Mouse (Mus musculus): ENCODE data around the gene Il13. TPM values are rescaled to one million over a fixed set of nuclear protein-coding genes. Genes with fewer than 3 reads are reported as not detected.

Gene Il13
- total and polyA plus RNA-seq, 3 experiments = 2.8 to 4.8 (median 3.6) TPM

DNA sequence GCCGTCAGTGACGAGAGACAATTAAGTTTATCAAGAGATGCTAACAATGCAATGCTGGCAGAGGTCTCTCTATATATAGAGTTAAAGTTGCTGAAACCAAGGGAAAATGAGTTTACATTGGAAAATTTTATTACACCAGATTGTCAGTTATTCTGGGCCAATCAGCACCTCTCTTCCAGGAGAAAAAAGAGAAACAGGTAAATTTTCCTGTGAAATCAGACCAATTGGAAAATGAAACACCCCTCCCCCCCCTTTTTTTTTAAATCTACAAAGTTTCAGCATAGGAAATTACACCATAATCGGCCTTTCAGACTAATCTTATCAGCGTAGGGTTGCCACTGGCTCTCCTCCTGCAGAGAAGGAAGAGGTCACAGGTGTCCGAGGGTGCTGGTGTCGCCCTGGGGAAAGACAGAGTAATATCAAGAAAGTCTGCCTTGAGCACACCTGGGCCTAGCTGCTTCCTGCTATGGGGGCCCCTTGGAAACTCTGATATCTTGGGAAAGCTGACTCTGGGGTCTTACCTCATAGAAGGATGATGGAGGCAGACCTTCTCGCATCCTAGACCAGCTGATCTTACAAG, 15.8 kb downstream of the Il13 start, which contains the start of gene Il4:
Gene Il4 (minus strand): TSS at position 51 of the 580 bp plus-strand sequence.
- H3K4me1 ChIP-seq (ENCODE audit: control insufficient read depth in 1 of 2, insufficient read depth in 2 of 2) = peaks cover 39 to 65% of the 10 kb centered on the region in 2 experiments
- H3K27ac ChIP-seq (ENCODE audit: insufficient read depth, low read depth) = peak within 1 kb of the TSS; percentile 86
- H3K4me2 ChIP-seq (ENCODE audit: insufficient read depth, low read depth, poor library complexity, severe bottlenecking) = peak within 1 kb of the TSS; percentile 79

DNA sequence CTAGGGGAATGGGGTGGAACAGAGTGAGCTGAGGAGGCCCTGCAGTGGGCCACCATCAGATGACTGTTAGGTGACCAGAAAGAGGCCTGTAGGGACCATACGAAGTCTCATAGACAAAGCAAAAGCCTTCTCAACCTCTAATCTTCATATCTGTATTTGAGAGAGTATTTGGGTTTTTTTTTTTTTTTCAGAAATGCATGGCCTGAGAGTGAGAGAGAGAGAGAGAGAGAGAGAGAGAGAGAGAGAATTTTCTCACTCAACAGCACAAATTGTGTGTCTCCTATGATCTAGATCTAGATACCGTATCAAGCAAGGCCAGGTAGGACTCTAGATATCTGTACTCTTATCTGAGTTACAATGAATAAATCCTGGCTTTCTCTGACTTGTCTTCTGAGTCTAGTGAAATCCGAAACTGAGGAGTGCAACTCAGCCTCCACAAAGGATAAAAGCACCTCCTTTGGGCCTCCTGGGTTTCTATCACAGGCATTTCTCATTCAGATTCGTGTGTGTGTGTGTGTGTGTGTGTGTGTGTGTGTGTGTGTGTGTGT, 16.9 kb downstream of the Il13 start:
- H3K79me2 ChIP-seq (replicated peaks; ENCODE audit: control insufficient read depth, extremely low read depth, insufficient read depth, poor library complexity, severe bottlenecking) = peaks cover 25% of the 10 kb centered on the region
- DNase-seq (ENCODE audit: extremely low read depth) = no peak
- H3K4me1 ChIP-seq (ENCODE audit: control insufficient read depth in 1 of 2, insufficient read depth in 2 of 2) = peaks cover 39 to 64% of the 10 kb centered on the region in 2 experiments
- in situ Hi-C loops (cut with MboI; ENCODE audit: low pct_ligation_motif_present, low pct_unique_long_range_greater_than_20kb, low sequenced_read_pairs) = no loop called here
- H3K27me3 ChIP-seq (replicated peaks) = no peaks in the 10 kb centered on the region
- peak overlapping the region; percentile 86 for H3K27ac ChIP-seq (ENCODE audit: insufficient read depth, low read depth)
- peak overlapping the region; percentile 6 to 64 (median 33) for H3K4me3 ChIP-seq (replicated peaks in 1 of 3; ENCODE audit: low read depth in 2 of 3, low read length in 2 of 3, poor library complexity in 1 of 3)
- dilution Hi-C loops (cut with MboI; ENCODE audit: extremely low pct_ligation_motif_present, extremely low pct_unique_long_range_greater_than_20kb, low sequenced_read_pairs) = no loop called here
- H3K9me3 ChIP-seq (replicated peaks; ENCODE audit: low read length) = peaks cover 9% of the 10 kb centered on the region
- H3K36me3 ChIP-seq (replicated peaks in 1 of 2; ENCODE audit: control insufficient read depth in 1 of 2, insufficient read depth in 1 of 2, low read length in 1 of 2) = peaks cover 10 to 24% of the 10 kb centered on the region in 2 experiments
- H3K9ac ChIP-seq (ENCODE audit: insufficient read depth, low read depth) = peak overlapping the region; percentile 14
- 0 out of 2 replicates have a peak, but pooled peaks have one; percentile 3 for TF ChIP-seq ELF1 (IDR thresholded peaks at IDR 0.05; ENCODE audit: low read depth, low read length)
- TF ChIP-seq MAX (IDR thresholded peaks at IDR 0.05; ENCODE audit: low read length) = no peak
- TF ChIP-seq ZNF384 (IDR thresholded peaks at IDR 0.05; ENCODE audit: low read depth, low read length) = peak; percentile 62; the same call in 1 of the 2 replicates
- TF ChIP-seq CHD2 (IDR thresholded peaks at IDR 0.05; ENCODE audit: low read length) = 0 out of 2 replicates have a peak, but pooled peaks have one; percentile 36
- peak overlapping the region; percentile 79 for H3K4me2 ChIP-seq (ENCODE audit: insufficient read depth, low read depth, poor library complexity, severe bottlenecking)

More for the DNA sequence above, 15.8 kb downstream of the Il13 start, which contains the start of gene Il4:
- Histone ChIP-seq H3K9me3 (replicated peaks; ENCODE audit: low read length) (peaks cover 4% of the 10 kb centered on the region), H3K9ac (ENCODE audit: insufficient read depth, low read depth) (peak within 1 kb of the TSS; percentile 14), H3K79me2 (replicated peaks; ENCODE audit: control insufficient read depth, extremely low read depth, insufficient read depth, poor library complexity, severe bottlenecking) (peaks cover 25% of the 10 kb centered on the region), H3K27me3 (replicated peaks) (no peaks in the 10 kb centered on the region), H3K36me3 (replicated peaks in 1 of 2; ENCODE audit: control insufficient read depth in 1 of 2, insufficient read depth in 1 of 2, low read length in 1 of 2) (peaks cover under 1 to 18% of the 10 kb centered on the region in 2 experiments), H3K4me3 (replicated peaks in 1 of 3; ENCODE audit: low read depth in 2 of 3, low read length in 2 of 3, poor library complexity in 1 of 3) (peak within 1 kb of the TSS; percentile 17 to 64 (median 33))
- in situ Hi-C loops (cut with MboI; ENCODE audit: low pct_ligation_motif_present, low pct_unique_long_range_greater_than_20kb, low sequenced_read_pairs) = no loop called here
- DNase-seq (ENCODE audit: extremely low read depth) = peak; percentile 74
- dilution Hi-C loops (cut with MboI; ENCODE audit: extremely low pct_ligation_motif_present, extremely low pct_unique_long_range_greater_than_20kb, low sequenced_read_pairs) = no loop called here
- no peak for TF ChIP-seq E2F4 (IDR thresholded peaks at IDR 0.05; ENCODE audit: insufficient replicate concordance, low read depth, low read length)
- TF ChIP-seq NRF1 (IDR thresholded peaks at IDR 0.05; ENCODE audit: low read depth, low read length) = no peak; the same call in 1 of the 2 replicates
- no peak for TF ChIP-seq USF1 (IDR thresholded peaks at IDR 0.05; ENCODE audit: low read depth, low read length)
- peak; percentile 87 for TF ChIP-seq MAZ (IDR thresholded peaks at IDR 0.05; ENCODE audit: low read depth, low read length)
- peak; percentile 96 for TF ChIP-seq ETS1 (conservative IDR thresholded peaks at IDR 0.05; ENCODE audit: low read depth, low read length)
- peak; percentile 87 for TF ChIP-seq BHLHE40 (IDR thresholded peaks at IDR 0.05; ENCODE audit: low read depth, low read length)
- TF ChIP-seq MAFK (IDR thresholded peaks at IDR 0.05; ENCODE audit: insufficient replicate concordance, low read length) = peak; percentile 59; the same call in 1 of the 2 replicates
- TF ChIP-seq RAD21 (IDR thresholded peaks at IDR 0.05; ENCODE audit: low read depth, low read length) = no peak; the same call in none of the 2 replicates
- peak; percentile 87 for TF ChIP-seq CHD2 (IDR thresholded peaks at IDR 0.05; ENCODE audit: low read length)
- TF ChIP-seq ZKSCAN1 (IDR thresholded peaks at IDR 0.05; ENCODE audit: borderline replicate concordance, low read depth, low read length) = no peak
- TF ChIP-seq CHD1 (IDR thresholded peaks at IDR 0.05; ENCODE audit: low read depth, low read length) = 0 out of 2 replicates have a peak, but pooled peaks have one; percentile 68
- peak; percentile 48; the same call in 1 of the 2 replicates for TF ChIP-seq SIN3A (IDR thresholded peaks at IDR 0.05; ENCODE audit: low read length)
- no peak for TF ChIP-seq TBP (conservative IDR thresholded peaks at IDR 0.05; ENCODE audit: low read depth, low read length)
- TF ChIP-seq USF2 (conservative IDR thresholded peaks at IDR 0.05; ENCODE audit: low read depth, low read length) = no peak
- peak; percentile 100 for TF ChIP-seq TCF12 (IDR thresholded peaks at IDR 0.05; ENCODE audit: low read depth, low read length)
- TF ChIP-seq MAX (IDR thresholded peaks at IDR 0.05; ENCODE audit: low read length) = no peak
- no peak for TF ChIP-seq UBTF (IDR thresholded peaks at IDR 0.05; ENCODE audit: low read depth, low read length)
- no peak for TF ChIP-seq POLR2A (IDR thresholded peaks at IDR 0.05; ENCODE audit: low read depth, low read length)
- TF ChIP-seq IRF4 (IDR thresholded peaks at IDR 0.05; ENCODE audit: low read depth, low read length) = peak; percentile 97
- TF ChIP-seq SMC3 (IDR thresholded peaks at IDR 0.05; ENCODE audit: low read depth, low read length) = no peak; the same call in 1 of the 2 replicates
- peak; percentile 80 for TF ChIP-seq JUN (IDR thresholded peaks at IDR 0.05; ENCODE audit: insufficient read depth, low read depth, low read length)
- TF ChIP-seq MXI1 (IDR thresholded peaks at IDR 0.05; ENCODE audit: low read depth, low read length) = no peak
- 0 out of 2 replicates have a peak, but pooled peaks have one; percentile 26 for TF ChIP-seq ZMIZ1 (IDR thresholded peaks at IDR 0.05; ENCODE audit: low read depth, low read length)
- TF ChIP-seq MEF2A (IDR thresholded peaks at IDR 0.05; ENCODE audit: borderline replicate concordance, low read depth, low read length) = peak; percentile 93
- peak; percentile 90 for TF ChIP-seq RCOR1 (conservative IDR thresholded peaks at IDR 0.05; ENCODE audit: low read depth, low read length)
- no peak for TF ChIP-seq PAX5 (IDR thresholded peaks at IDR 0.05; ENCODE audit: low read length)
- no peak for TF ChIP-seq HCFC1 (IDR thresholded peaks at IDR 0.05; ENCODE audit: low read depth, low read length)
- TF ChIP-seq EP300 (IDR thresholded peaks at IDR 0.05; ENCODE audit: low read length) = peak; percentile 98
- TF ChIP-seq MYC (IDR thresholded peaks at IDR 0.05; ENCODE audit: low read depth, low read length) = no peak; the same call in none of the 2 replicates
- TF ChIP-seq CTCF (conservative IDR thresholded peaks at IDR 0.05 in 1 of 2, IDR thresholded peaks at IDR 0.05 in 1 of 2; ENCODE audit: low read depth in 2 of 2, low read length in 2 of 2) = no peak
- no peak; the same call in 1 of the 2 replicates for TF ChIP-seq ELF1 (IDR thresholded peaks at IDR 0.05; ENCODE audit: low read depth, low read length)
- no peak for TF ChIP-seq NELFE (IDR thresholded peaks at IDR 0.05; ENCODE audit: low read depth, low read length)
- no peak for TF ChIP-seq KAT2A (IDR thresholded peaks at IDR 0.05; ENCODE audit: insufficient replicate concordance, low read length)
- TF ChIP-seq ZNF384 (IDR thresholded peaks at IDR 0.05; ENCODE audit: low read depth, low read length) = peak; percentile 94
- TF ChIP-seq ZC3H11A (IDR thresholded peaks at IDR 0.05; ENCODE audit: low read depth, low read length) = no peak
- TF ChIP-seq GABPA (IDR thresholded peaks at IDR 0.05; ENCODE audit: insufficient replicate concordance, low read depth, low read length) = no peak
- TF ChIP-seq JUND (conservative IDR thresholded peaks at IDR 0.05; ENCODE audit: low read depth, low read length) = peak; percentile 85; the same call in 1 of the 2 replicates
- no peak for TF ChIP-seq POLR2AphosphoS2 (IDR thresholded peaks at IDR 0.05; ENCODE audit: low read depth, low read length)
